Mouse (Mus musculus) limb, embryonic 14.5 days (tissue): ENCODE results near the gene Galns. TPM values are rescaled to one million over a fixed set of nuclear protein-coding genes. Genes with fewer than 3 reads are reported as not detected.
A peak's percentile ranks its signal among the peaks of the same experiment; 100 is the strongest.

ENCODE experiments used
- ATAC-seq: fragments of 200-750 bp; cut with Nextera tagmentation; 2 replicates; pipeline ENCODE4 v1.8.0; 2017; ENCODE audit warnings: low read depth, moderate number of reproducible peaks, moderate TSS enrichment; ENCODE audit not compliant: low FRiP score
- DNase-seq: peaks from one replicate; pipeline ENCODE4 v3.0.0-alpha.2; 2015; ENCODE audit warnings: low spot score
- H3K27ac ChIP-seq: fragments of 300-500 bp; sonication (generic); replicated peaks from 2 replicates; pipeline ENCODE4 v1.5.1; 2014; ENCODE audit warnings: low read depth, mild to moderate bottlenecking, low read length, moderate library complexity, mixed read lengths
- H3K27me3 ChIP-seq: fragments of 300-500 bp; sonication (generic); 2 replicates; pipeline ENCODE4 v1.6.1; 2014; ENCODE audit warnings: low read length, mixed read lengths; ENCODE audit not compliant: control insufficient read depth, insufficient read depth
- H3K36me3 ChIP-seq: fragments of 300-500 bp; sonication (generic); 2 replicates; pipeline ENCODE4 v1.6.1; 2014; ENCODE audit warnings: mild to moderate bottlenecking, low read length, moderate library complexity, mixed read lengths; ENCODE audit not compliant: control insufficient read depth, insufficient read depth
- H3K4me1 ChIP-seq: fragments of 300-500 bp; sonication (generic); 2 replicates; pipeline ENCODE4 v1.6.1; 2014; ENCODE audit warnings: antibody characterized with exemption, low read length, mixed read lengths; ENCODE audit not compliant: control insufficient read depth, insufficient read depth
- H3K4me2 ChIP-seq: fragments of 300-500 bp; sonication (generic); replicated peaks from 2 replicates; pipeline ENCODE4 v1.6.1; 2014; ENCODE audit warnings: low read depth, mild to moderate bottlenecking, low read length, moderate library complexity; ENCODE audit not compliant: severe bottlenecking
- H3K4me3 ChIP-seq: fragments of 300-500 bp; sonication (generic); replicated peaks from 2 replicates; pipeline ENCODE4 v1.5.1; 2014; ENCODE audit warnings: low read length
- H3K9ac ChIP-seq: fragments of 300-500 bp; sonication (generic); 2 replicates; pipeline ENCODE4 v1.6.1; 2014; ENCODE audit warnings: mild to moderate bottlenecking, low read depth, low read length, moderate library complexity; ENCODE audit not compliant: severe bottlenecking
- H3K9me3 ChIP-seq: fragments of 300-500 bp; sonication (generic); 2 replicates; pipeline ENCODE4 v1.6.1; 2016; ENCODE audit warnings: low read length; ENCODE audit not compliant: control insufficient read depth
- POLR2A ChIP-seq: fragments of 200-500 bp; IDR thresholded peaks from 2 replicates; pipeline ENCODE4 v1.8.0; 2012; ENCODE audit warnings: inconsistent platforms, mild to moderate bottlenecking, moderate library complexity, borderline replicate concordance; ENCODE audit not compliant: insufficient read depth, insufficient read length; ENCODE audit errors: extremely low read depth
- WGBS: fragments of 180-500 bp; shearing (Covaris S2); extraction: QIAGEN DNeasy Blood & Tissue Kit; methylation state at CpG from one replicate; pipeline ENCODE4 v1.1.7; 2014; 5-methylcytosine and 5-hydroxymethylcytosine counted together
- polyA plus RNA-seq, 2 experiments: library from polyadenylated mRNA; depleted of rRNA in 1 of 2; stranded (reverse) in 1 of 2; unstranded in 1 of 2; fragments of >200 nt; fragmentation: Nextera tagmentation in 1 of 2; extraction: Ambion mirVana in 1 of 2; gene quantifications; 2 replicates each; pipeline versions ENCODE4 v1.2.1 to v1.2.3; 2012 to 2014

The Galns gene
- polyA plus RNA-seq, 2 experiments: 12.7 to 14.7 TPM

- H3K4me1 ChIP-seq: no peaks in the 10 kb centered on the region
- H3K9me3 ChIP-seq: no peaks in the 10 kb centered on the region
- TF ChIP-seq POLR2A: no peak
- no peak for ATAC-seq
- H3K9ac ChIP-seq: no peak overlapping the region
- no peak overlapping the region for H3K4me3 ChIP-seq
- no peak overlapping the region for H3K27ac ChIP-seq
- H3K4me2 ChIP-seq: no peak overlapping the region
- H3K36me3 ChIP-seq: no peaks in the 10 kb centered on the region
- 75% methylated on average over 4 of the region's 4 CpGs for WGBS
- no peak for DNase-seq
- no peaks in the 10 kb centered on the region for H3K27me3 ChIP-seq
These were observed 5.9 kb downstream of the Galns start for GRCm38 (mm10) chr8:122605367-122605766.

- H3K9ac ChIP-seq: no peak overlapping the region
- no peak overlapping the region for H3K4me3 ChIP-seq
- H3K9me3 ChIP-seq: no peaks in the 10 kb centered on the region
- TF ChIP-seq POLR2A: no peak
- H3K27me3 ChIP-seq: no peaks in the 10 kb centered on the region
- H3K4me2 ChIP-seq: no peak overlapping the region
- no peaks in the 10 kb centered on the region for H3K36me3 ChIP-seq
- 31% methylated on average over 1 of the region's 1 CpGs for whole genome bisulfite sequencing
- H3K4me1 ChIP-seq: no peaks in the 10 kb centered on the region
- DNase-seq (no peak), ATAC-seq (no peak)
- H3K27ac ChIP-seq: no peak overlapping the region
These were observed 6.6 kb downstream of the Galns start for GRCm38 (mm10) chr8:122604640-122605039.

GRCm38 (mm10) chr8:122600666-122601065 is 10.6 kb downstream of the Galns start:
- WGBS: 87% methylated on average over 9 of the region's 9 CpGs
- no peaks in the 10 kb centered on the region for H3K9me3 ChIP-seq
- no peak for TF ChIP-seq POLR2A
- no peak overlapping the region for H3K4me3 ChIP-seq
- H3K36me3 ChIP-seq: no peaks in the 10 kb centered on the region; the same call in 1 of the 2 replicates
- H3K27ac ChIP-seq: no peak overlapping the region
- no peaks in the 10 kb centered on the region for H3K27me3 ChIP-seq
- no peak for ATAC-seq
- no peak for DNase-seq
- H3K9ac ChIP-seq: no peak overlapping the region
- no peak overlapping the region for H3K4me2 ChIP-seq
- no peaks in the 10 kb centered on the region for H3K4me1 ChIP-seq

GRCm38 (mm10) chr8:122596031-122596430 is 15.2 kb downstream of the Galns start:
- no peak overlapping the region for H3K27ac ChIP-seq
- H3K27me3 ChIP-seq: no peaks in the 10 kb centered on the region
- peaks cover 4% of the 10 kb centered on the region; the same call in 1 of the 2 replicates for H3K36me3 ChIP-seq
- H3K4me1 ChIP-seq: no peaks in the 10 kb centered on the region
- no peak for DNase-seq
- 53% methylated on average over 4 of the region's 4 CpGs for WGBS
- H3K9me3 ChIP-seq: no peaks in the 10 kb centered on the region
- H3K4me2 ChIP-seq: no peak overlapping the region
- no peak for ATAC-seq
- H3K4me3 ChIP-seq: no peak overlapping the region
- H3K9ac ChIP-seq: no peak overlapping the region
- no peak for TF ChIP-seq POLR2A

- TF ChIP-seq POLR2A: no peak
- DNase-seq (no peak), ATAC-seq (no peak)
- H3K4me2 ChIP-seq: no peak overlapping the region
- peaks cover 4% of the 10 kb centered on the region; the same call in 1 of the 2 replicates for H3K36me3 ChIP-seq
- H3K4me1 ChIP-seq: no peaks in the 10 kb centered on the region
- no peaks in the 10 kb centered on the region for H3K27me3 ChIP-seq
- H3K9me3 ChIP-seq: no peaks in the 10 kb centered on the region
- no peak overlapping the region for H3K27ac ChIP-seq
- H3K9ac ChIP-seq: peak overlapping the region; percentile 16; the same call in 1 of the 2 replicates
- no peak overlapping the region for H3K4me3 ChIP-seq
- 74% methylated on average over 19 of the region's 19 CpGs for WGBS
These were observed 17.3 kb downstream of the Galns start for GRCm38 (mm10) chr8:122593783-122594507.
